Mouse (Mus musculus): Measurements from ENCODE around the gene Angptl2.

GRCm38 (mm10) chr2:33188925-33189670 is 26.8 kb upstream of the Angptl2 start:
- TF ChIP-seq CTCF (IDR thresholded peaks at IDR 0.05; ENCODE audit: borderline replicate concordance, insufficient read depth, low read length) (no peak), POLR2A (IDR thresholded peaks at IDR 0.05; ENCODE audit: low read depth, low read length) (no peak)

Measured in embryonic fibroblast, embryonic 13.5 days (primary cell).